Mouse (Mus musculus): ENCODE data around the gene Rundc3b.
A peak's percentile ranks its signal among the peaks of the same experiment; 100 is the strongest.

Gene Rundc3b

GRCm38 (mm10) chr5:8622596-8623231 is at the start of gene Rundc3b:
Gene Rundc3b (minus strand): TSS chr5:8622952.
- peak; percentile 84 for DNase-seq (ENCODE audit: low spot score)

- no peak for DNase-seq (ENCODE audit: low spot score)
Observed at GRCm38 (mm10) chr5:8669606-8670005, 46.9 kb upstream of the Rundc3b start.

- DNase-seq (ENCODE audit: low spot score): no peak
Observed at GRCm38 (mm10) chr5:8667758-8668474, 45.2 kb upstream of the Rundc3b start.

- DNase-seq (ENCODE audit: low spot score): no peak
Observed at GRCm38 (mm10) chr5:8664678-8665077, 41.9 kb upstream of the Rundc3b start.

- DNase-seq (ENCODE audit: low spot score): no peak
Observed at GRCm38 (mm10) chr5:8660738-8661151, 38.0 kb upstream of the Rundc3b start.

- DNase-seq (ENCODE audit: low spot score): peak; percentile 17
Observed at GRCm38 (mm10) chr5:8659911-8660737, 37.4 kb upstream of the Rundc3b start, which contains the start of gene Abcb1a. Gene Abcb1a (plus strand): TSS chr5:8660077.

GRCm38 (mm10) chr5:8652085-8652484 is 29.3 kb upstream of the Rundc3b start:
- no peak for DNase-seq (ENCODE audit: low spot score)

- DNase-seq (ENCODE audit: low spot score): no peak
Observed at GRCm38 (mm10) chr5:8648774-8649173, 26.0 kb upstream of the Rundc3b start.

GRCm38 (mm10) chr5:8648300-8648699 is 25.5 kb upstream of the Rundc3b start:
- DNase-seq (ENCODE audit: low spot score): no peak

- no peak for DNase-seq (ENCODE audit: low spot score)
Observed at GRCm38 (mm10) chr5:8634489-8634975, 11.8 kb upstream of the Rundc3b start.

GRCm38 (mm10) chr5:8632901-8633300 is 10.1 kb upstream of the Rundc3b start:
- DNase-seq (ENCODE audit: low spot score): no peak

GRCm38 (mm10) chr5:8622071-8622595 is 619 bp downstream of the Rundc3b start:
- DNase-seq (ENCODE audit: low spot score): peak; percentile 52

- no peak for DNase-seq (ENCODE audit: low spot score)
Observed at GRCm38 (mm10) chr5:8571118-8571517, 51.6 kb downstream of the Rundc3b start.

- DNase-seq (ENCODE audit: low spot score): no peak
Observed at GRCm38 (mm10) chr5:8566867-8567266, 55.9 kb downstream of the Rundc3b start.

GRCm38 (mm10) chr5:8544512-8544911 is 78.2 kb downstream of the Rundc3b start:
- DNase-seq (ENCODE audit: low spot score): no peak

- DNase-seq (ENCODE audit: low spot score): no peak
Observed at GRCm38 (mm10) chr5:8542631-8543207, 80.0 kb downstream of the Rundc3b start.

GRCm38 (mm10) chr5:8541120-8542117 is 81.3 kb downstream of the Rundc3b start:
- DNase-seq (ENCODE audit: low spot score): no peak

- DNase-seq (ENCODE audit: low spot score): no peak
Observed at GRCm38 (mm10) chr5:8519006-8519405, 103.7 kb downstream of the Rundc3b start.

- DNase-seq (ENCODE audit: low spot score): no peak
Observed at GRCm38 (mm10) chr5:8491778-8492177, 131.0 kb downstream of the Rundc3b start.

- DNase-seq (ENCODE audit: low spot score): peak; percentile 59
Observed at GRCm38 (mm10) chr5:8489471-8490110, 133.2 kb downstream of the Rundc3b start.

Data from MN1 (cell line).